Mouse (Mus musculus): ENCODE results near the gene Lbhd1. TPM values are rescaled to one million over a fixed set of nuclear protein-coding genes. Genes with fewer than 3 reads are reported as not detected.
"Not testable (repeated sequence)": the region's sequence is repeated elsewhere in the genome, so short reads cannot be mapped to it uniquely, and the experiment has no call there.

The Lbhd1 gene
- polyA plus RNA-seq, 1 experiment from 2014 or later = 88.7 TPM

- WGBS = 43% methylated on average over 7 of the region's 7 CpGs
- no peak for DNase-seq (ENCODE audit: low spot score)
- Histone ChIP-seq H3K4me3 (no peak overlapping the region), H3K27ac (no peak overlapping the region), H3K9me3 (no peaks in the 10 kb centered on the region), H3K27me3 (ENCODE audit: insufficient read depth, poor library complexity, severe bottlenecking) (no peaks in the 10 kb centered on the region), H3K4me1 (peaks cover 17% of the 10 kb centered on the region), H3K36me3 (peaks cover 19% of the 10 kb centered on the region)
Measured at GRCm38 (mm10) chr19:8851639-8852038, 31.9 kb upstream of the Lbhd1 start.

DNA sequence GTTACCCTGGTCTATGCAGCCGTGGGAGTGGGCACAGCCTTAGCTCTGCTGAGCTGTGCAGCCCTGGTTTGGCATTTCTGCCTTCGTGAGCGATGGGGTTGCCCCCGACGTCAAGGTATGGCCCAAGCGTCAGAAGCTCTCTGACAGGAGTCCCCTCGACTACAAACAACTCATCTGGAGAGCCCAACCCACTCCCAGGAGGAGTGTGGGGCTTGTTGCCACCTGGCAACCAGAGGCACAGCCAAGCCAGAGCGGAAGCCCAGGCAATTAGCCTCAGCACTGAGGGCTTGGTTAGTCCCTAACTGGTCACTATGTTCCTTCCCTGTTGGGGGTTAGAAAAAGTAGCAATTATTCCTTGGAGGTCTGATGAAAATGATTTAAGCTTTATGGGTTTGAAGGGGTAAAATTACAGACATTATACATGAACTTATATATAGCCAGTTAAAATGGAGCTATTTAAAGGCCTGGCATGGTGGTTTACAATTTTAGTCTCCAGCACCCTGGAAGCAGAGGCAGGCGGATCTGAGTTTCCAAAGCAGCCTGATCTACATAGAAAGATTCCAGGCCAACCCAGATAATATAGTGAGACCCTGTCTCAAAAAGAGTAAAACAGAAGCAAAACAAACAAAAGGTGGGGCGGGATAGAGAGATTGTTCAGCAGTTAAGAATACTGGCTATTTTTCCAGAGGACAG is 31.1 kb upstream of the Lbhd1 start:
- Histone ChIP-seq H3K9me3 (no peaks in the 10 kb centered on the region), H3K27me3 (ENCODE audit: insufficient read depth, poor library complexity, severe bottlenecking) (no peaks in the 10 kb centered on the region), H3K4me3 (no peak overlapping the region), H3K27ac (no peak overlapping the region), H3K4me1 (peaks cover 17% of the 10 kb centered on the region), H3K36me3 (peaks cover 12% of the 10 kb centered on the region)
- DNase-seq (ENCODE audit: low spot score) = no peak
- WGBS = 56% methylated on average over 10 of the region's 10 CpGs

GRCm38 (mm10) chr19:8853117-8853516 is 30.4 kb upstream of the Lbhd1 start:
- H3K27ac ChIP-seq = no peak overlapping the region
- H3K4me3 ChIP-seq = no peak overlapping the region
- no peak for DNase-seq (ENCODE audit: low spot score)
- H3K9me3 ChIP-seq = no peaks in the 10 kb centered on the region
- WGBS = 82% methylated on average over 3 of the region's 3 CpGs
- peaks cover 17% of the 10 kb centered on the region for H3K4me1 ChIP-seq
- 0 out of 2 replicates have a peak, but pooled peaks cover 5% of the 10 kb centered on the region for H3K36me3 ChIP-seq
- no peaks in the 10 kb centered on the region for H3K27me3 ChIP-seq (ENCODE audit: insufficient read depth, poor library complexity, severe bottlenecking)

- no peaks in the 10 kb centered on the region for H3K27me3 ChIP-seq (ENCODE audit: insufficient read depth, poor library complexity, severe bottlenecking)
- H3K27ac ChIP-seq = no peak overlapping the region
- H3K4me3 ChIP-seq = no peak overlapping the region
- no peaks in the 10 kb centered on the region for H3K9me3 ChIP-seq
- no peaks in the 10 kb centered on the region for H3K4me1 ChIP-seq
- DNase-seq (ENCODE audit: low spot score) = no peak
- no peaks in the 10 kb centered on the region for H3K36me3 ChIP-seq
- 40% methylated on average over 4 of the region's 4 CpGs for WGBS
Measured at GRCm38 (mm10) chr19:8857689-8858088, 25.8 kb upstream of the Lbhd1 start.

DNA sequence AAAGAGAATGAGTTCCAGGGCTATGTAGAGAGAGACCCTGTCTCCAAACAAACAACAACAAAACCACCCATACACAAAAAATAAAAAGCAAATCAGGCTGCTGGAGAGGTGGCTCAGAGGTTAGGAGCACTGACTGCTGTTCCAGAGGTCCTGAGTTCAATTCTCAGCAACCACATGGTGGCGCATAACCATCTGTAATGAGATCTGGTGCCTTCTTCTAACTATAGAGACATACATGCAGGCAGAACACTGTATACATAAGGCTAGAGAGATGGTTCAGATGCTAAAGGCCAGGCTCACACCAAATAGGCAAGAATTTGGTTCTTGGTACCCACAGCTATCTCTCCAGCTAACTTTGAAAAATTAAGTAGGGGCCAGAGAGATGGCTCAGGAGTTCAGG is 24.5 kb upstream of the Lbhd1 start:
- H3K4me3 ChIP-seq = no peak overlapping the region
- 13% methylated on average over 1 of the region's 1 CpGs for WGBS
- no peaks in the 10 kb centered on the region for H3K4me1 ChIP-seq
- no peak for DNase-seq (ENCODE audit: low spot score)
- H3K9me3 ChIP-seq = no peaks in the 10 kb centered on the region
- no peaks in the 10 kb centered on the region for H3K27me3 ChIP-seq (ENCODE audit: insufficient read depth, poor library complexity, severe bottlenecking)
- H3K36me3 ChIP-seq = no peaks in the 10 kb centered on the region
- H3K27ac ChIP-seq = no peak overlapping the region

GRCm38 (mm10) chr19:8864265-8864664 is 19.3 kb upstream of the Lbhd1 start:
- DNase-seq (ENCODE audit: low spot score) = no peak
- 75% methylated on average over 6 of the region's 6 CpGs for WGBS

GRCm38 (mm10) chr19:8870381-8870780 is 13.2 kb upstream of the Lbhd1 start:
- not testable (repeated sequence) for H3K9me3 ChIP-seq; H3K27me3 ChIP-seq (ENCODE audit: insufficient read depth, poor library complexity, severe bottlenecking)

More at GRCm38 (mm10) chr19:8864265-8864664, 19.3 kb upstream of the Lbhd1 start:
- no peak overlapping the region for H3K27ac ChIP-seq
- no peak overlapping the region for H3K4me3 ChIP-seq
- H3K27me3 ChIP-seq (ENCODE audit: insufficient read depth, poor library complexity, severe bottlenecking) = no peaks in the 10 kb centered on the region
- H3K36me3 ChIP-seq = no peaks in the 10 kb centered on the region
- no peaks in the 10 kb centered on the region for H3K9me3 ChIP-seq
- H3K4me1 ChIP-seq = no peaks in the 10 kb centered on the region

GRCm38 (mm10) chr19:8870838-8871237 is 12.7 kb upstream of the Lbhd1 start:
- no peak for DNase-seq (ENCODE audit: low spot score)
- Histone ChIP-seq H3K36me3 (peaks cover 27% of the 10 kb centered on the region), H3K9me3 (no peaks in the 10 kb centered on the region), H3K27ac (peak overlapping the region; percentile 94), H3K4me1 (peaks cover 6% of the 10 kb centered on the region), H3K4me3 (peak overlapping the region; percentile 94), H3K27me3 (ENCODE audit: insufficient read depth, poor library complexity, severe bottlenecking) (no peaks in the 10 kb centered on the region)
- 38% methylated on average over 9 of the region's 9 CpGs for WGBS

More at GRCm38 (mm10) chr19:8870381-8870780, 13.2 kb upstream of the Lbhd1 start:
- not testable (repeated sequence) for H3K4me1 ChIP-seq; DNase-seq (ENCODE audit: low spot score)
- H3K4me3 ChIP-seq = peak overlapping the region; percentile 94
- H3K36me3 ChIP-seq = peaks cover 22% of the 10 kb centered on the region
- H3K27ac ChIP-seq = peak overlapping the region; percentile 94; the same call in 1 of the 2 replicates
- 78% methylated on average over 3 of the region's 3 CpGs for WGBS

DNA sequence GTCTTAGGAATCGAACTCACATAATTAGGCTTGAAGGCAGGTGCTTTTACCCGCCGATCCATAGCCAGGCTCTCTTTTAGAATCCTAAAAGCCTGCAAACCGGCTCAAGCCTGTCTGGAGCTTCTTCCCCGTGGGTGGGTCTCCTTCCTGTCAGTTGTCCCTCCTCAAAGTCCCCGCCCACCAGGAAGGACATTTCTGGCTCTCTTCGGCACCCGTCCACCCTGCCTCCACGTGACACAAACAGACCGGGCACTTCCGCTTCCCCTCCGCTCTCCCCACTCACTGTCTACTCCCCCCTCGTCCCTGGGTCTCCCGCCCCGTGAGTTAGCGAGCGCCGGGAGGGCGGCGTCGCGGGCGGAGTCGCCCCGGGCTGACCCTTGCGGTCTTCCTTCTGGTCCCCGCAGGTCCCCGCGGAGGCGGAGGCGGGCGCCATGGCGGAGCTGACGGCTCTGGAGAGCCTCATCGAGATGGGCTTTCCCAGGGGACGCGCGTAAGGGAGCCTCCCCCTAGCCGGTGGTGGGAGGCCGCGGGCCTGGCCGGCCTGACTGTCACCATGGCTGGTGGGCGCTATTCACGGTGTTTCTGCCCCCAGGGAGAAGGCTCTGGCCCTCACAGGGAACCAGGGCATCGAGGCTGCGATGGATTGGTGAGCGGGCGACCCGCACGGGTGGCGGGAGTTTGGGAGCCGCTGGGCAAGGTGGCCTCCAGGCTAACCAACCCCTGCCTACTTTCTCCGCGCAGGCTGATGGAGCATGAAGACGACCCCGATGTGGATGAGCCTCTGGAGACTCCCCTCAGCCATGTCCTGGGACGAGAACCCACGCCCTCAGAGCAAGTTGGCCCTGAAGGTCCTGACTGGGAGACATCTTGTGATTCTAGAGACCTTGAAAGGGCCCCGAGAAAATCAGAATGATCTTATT is 12.0 kb upstream of the Lbhd1 start, which contains the start of gene Ubxn1:
Ubxn1 (plus strand) TSS at position 230 of the 920 bp plus-strand sequence.
- Histone ChIP-seq H3K27ac (peak within 1 kb of the TSS; percentile 94), H3K36me3 (peaks cover 33% of the 10 kb centered on the region), H3K9me3 (no peaks in the 10 kb centered on the region), H3K4me1 (peaks cover 6% of the 10 kb centered on the region), H3K27me3 (ENCODE audit: insufficient read depth, poor library complexity, severe bottlenecking) (no peaks in the 10 kb centered on the region), H3K4me3 (peak within 1 kb of the TSS; percentile 94)
- peak; percentile 99 for DNase-seq (ENCODE audit: low spot score)
- WGBS = 1% methylated on average over 59 of the region's 59 CpGs

DNA sequence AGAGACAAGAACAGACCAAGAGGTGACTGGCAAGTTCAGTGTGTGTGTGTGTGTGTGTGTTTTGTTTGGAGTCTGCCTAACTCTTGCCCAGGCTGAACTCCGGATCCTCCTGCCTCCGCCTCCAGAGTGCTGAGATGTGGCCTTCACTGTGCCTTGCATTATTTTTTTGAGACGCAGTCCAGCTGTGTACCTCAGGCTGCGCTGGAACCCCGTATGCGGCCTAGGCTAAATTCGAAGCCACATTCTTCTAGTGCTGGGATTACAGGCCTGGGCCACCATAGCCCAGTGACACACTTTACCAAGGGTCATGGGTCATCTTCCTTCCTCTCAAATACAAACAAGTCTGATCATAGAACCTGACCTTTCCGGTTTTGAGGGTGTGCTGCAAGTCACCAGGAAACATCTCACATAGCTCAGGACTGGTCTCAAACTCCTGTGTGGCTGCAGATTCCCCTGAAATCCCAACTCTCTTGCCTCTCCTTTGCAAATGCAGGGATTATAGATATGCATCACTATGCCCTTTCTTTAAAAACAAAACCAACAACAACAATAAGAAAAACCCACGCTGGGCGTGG is 11.2 kb upstream of the Lbhd1 start:
- peak overlapping the region; percentile 94 for H3K4me3 ChIP-seq
- H3K4me1 ChIP-seq = peaks cover 6% of the 10 kb centered on the region
- peak overlapping the region; percentile 94 for H3K27ac ChIP-seq
- DNase-seq (ENCODE audit: low spot score) = no peak
- 79% methylated on average over 10 of the region's 10 CpGs for WGBS
- H3K27me3 ChIP-seq (ENCODE audit: insufficient read depth, poor library complexity, severe bottlenecking) = no peaks in the 10 kb centered on the region
- H3K9me3 ChIP-seq = no peaks in the 10 kb centered on the region
- H3K36me3 ChIP-seq = peaks cover 37% of the 10 kb centered on the region

DNA sequence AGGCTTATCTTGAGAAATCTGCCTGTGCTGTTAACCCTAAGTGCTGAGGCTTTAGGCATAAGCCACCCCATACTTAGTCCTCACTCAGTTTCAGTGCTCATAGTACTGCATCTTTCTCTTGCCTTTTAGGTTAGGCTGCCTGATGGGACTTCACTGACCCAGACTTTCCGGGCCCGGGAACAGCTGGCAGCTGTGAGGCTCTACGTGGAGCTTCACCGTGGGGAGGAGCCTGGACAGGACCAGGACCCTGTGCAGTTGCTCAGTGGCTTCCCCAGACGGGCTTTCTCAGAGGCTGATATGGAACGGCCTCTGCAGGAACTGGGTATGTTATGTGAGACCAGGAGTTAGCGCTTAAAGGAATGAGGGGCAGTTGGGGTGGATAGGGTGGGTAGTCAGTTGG is 8.5 kb upstream of the Lbhd1 start:
- Histone ChIP-seq H3K9me3 (no peaks in the 10 kb centered on the region), H3K4me3 (no peak overlapping the region), H3K36me3 (peaks cover 46% of the 10 kb centered on the region), H3K4me1 (peaks cover 11% of the 10 kb centered on the region), H3K27ac (no peak overlapping the region), H3K27me3 (ENCODE audit: insufficient read depth, poor library complexity, severe bottlenecking) (no peaks in the 10 kb centered on the region)
- WGBS = 90% methylated on average over 7 of the region's 7 CpGs
- DNase-seq (ENCODE audit: low spot score) = no peak

DNA sequence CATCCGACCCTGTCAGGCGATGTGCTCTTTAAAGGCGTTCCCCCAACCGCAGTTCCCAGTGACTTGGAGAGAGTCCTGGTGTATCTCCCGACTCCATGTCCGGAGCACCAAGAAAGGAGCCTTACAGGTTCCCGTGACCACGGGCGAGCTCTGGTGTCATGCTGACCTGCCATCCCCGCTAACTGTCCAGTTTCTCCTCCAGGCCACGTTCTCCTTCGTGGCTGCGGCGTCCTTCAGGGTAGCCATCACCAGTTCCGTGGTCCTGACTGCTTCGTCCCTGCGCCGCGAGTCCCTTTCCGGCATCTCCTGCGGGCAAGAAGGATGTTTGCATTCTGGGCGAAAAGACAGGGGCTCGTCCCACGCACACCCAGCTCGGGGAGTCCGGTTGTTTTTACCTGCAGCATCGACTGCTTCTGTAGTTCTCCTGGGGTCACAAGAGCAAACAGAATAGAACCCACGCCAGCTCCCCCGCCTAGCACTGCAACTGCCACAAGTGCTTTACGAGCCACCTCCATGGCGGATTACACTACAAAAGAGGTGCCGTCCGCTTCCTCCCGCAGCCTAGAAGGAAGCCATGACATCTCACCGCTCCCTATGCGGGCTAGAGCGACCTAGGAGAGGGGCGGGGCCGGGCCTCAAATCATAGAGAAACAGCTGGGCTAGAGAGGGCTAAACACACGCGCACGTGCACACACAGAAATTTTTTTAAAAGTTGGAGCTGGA is 3.1 kb upstream of the Lbhd1 start, which contains the start of gene Uqcc3:
Uqcc3 (minus strand) TSS at position 613 of the 723 bp plus-strand sequence.
- Histone ChIP-seq H3K27ac (peak within 1 kb of the TSS; percentile 94), H3K36me3 (peaks cover 23% of the 10 kb centered on the region), H3K4me1 (peaks cover 5% of the 10 kb centered on the region; the same call in 1 of the 2 replicates), H3K27me3 (ENCODE audit: insufficient read depth, poor library complexity, severe bottlenecking) (no peaks in the 10 kb centered on the region), H3K4me3 (peak within 1 kb of the TSS; percentile 67), H3K9me3 (no peaks in the 10 kb centered on the region)
- 2% methylated on average over 42 of the region's 42 CpGs for WGBS
- DNase-seq (ENCODE audit: low spot score) = peak; percentile 93

Data from heart, embryonic 10.5 days (tissue).